Mouse (Mus musculus) kidney, adult 11 months (tissue): Measurements from ENCODE around the gene Tnrc6a.

Source experiments
- DNase-seq: peaks from one replicate; pipeline ENCODE4 v3.0.0; 2022

Gene Tnrc6a

DNA sequence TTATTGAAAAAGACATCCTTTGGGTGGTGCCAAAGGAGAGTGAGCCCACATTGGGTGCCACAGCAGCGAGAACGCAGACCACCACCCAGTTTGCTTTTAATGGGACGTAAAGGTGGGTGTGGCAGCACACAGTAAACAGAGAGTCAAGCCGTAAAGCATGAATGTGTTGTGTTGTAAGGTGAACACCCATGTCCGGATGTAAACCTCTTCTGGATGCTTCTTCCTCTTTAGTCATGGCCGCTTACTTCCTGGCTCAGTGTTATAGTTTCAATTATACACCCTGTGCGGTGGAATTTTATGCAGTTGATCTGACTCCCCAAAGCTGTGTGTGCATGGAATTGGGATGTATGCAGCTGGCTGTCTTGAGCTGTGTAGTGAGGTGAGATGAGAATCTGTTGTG, 118.6 kb downstream of the Tnrc6a start:
- DNase-seq, result no peak

DNA sequence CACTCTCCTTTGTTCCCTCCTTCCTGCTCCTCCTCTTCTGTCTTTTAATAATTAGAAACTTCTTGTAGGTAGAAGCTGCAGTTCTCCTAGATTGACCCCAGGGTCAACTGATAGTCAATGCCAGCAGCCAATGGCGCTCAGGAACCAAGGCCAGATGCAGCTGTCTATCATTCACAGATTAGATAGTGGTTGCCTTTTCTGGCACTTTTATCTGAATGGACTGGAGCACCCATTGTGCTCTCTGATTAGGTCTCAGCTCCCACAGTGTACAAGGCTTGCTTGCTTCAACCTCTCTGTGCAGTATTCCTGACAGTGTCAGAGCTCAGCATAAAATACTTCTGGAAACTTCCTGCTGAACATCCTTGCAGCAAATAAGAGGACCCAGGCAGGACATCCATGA, 121.1 kb downstream of the Tnrc6a start:
- no peak for DNase-seq
